Mouse (Mus musculus) left cerebral cortex, postnatal 14 days (tissue): Measurements from ENCODE around the gene Foxp2. TPM values are rescaled to one million over a fixed set of nuclear protein-coding genes. Genes with fewer than 3 reads are reported as not detected.

Experiments used
- microRNA-seq, 2 experiments: library from miRNA; unstranded; fragments of <30 nt; microRNA quantifications; one replicate each; pipeline ENCODE4 v1.2.0; 2022
- total RNA-seq, 2 experiments: library from RNA; stranded (reverse); gene quantifications; 2 replicates each; pipeline ENCODE4 v1.2.3; 2021

The Foxp2 gene
- total RNA-seq, 2 experiments from 2014 or later: 7.2 to 12.0 TPM

Small RNAs within 50 kb of the gene (microRNA-seq; reads per million reads assigned to microRNA genes)
- gene Gm25470: 0 reads per million in 2 experiments

Other genes starting within 250 kb of the Foxp2 start
- gene Ppp1r3a, start 146.1 kb upstream of the Foxp2 start, total RNA-seq: not detected